Mouse (Mus musculus) thymus, postnatal 25 days (tissue): ENCODE results near the gene 1600002K03Rik.
"Not testable (repeated sequence)": the region's sequence is repeated elsewhere in the genome, so short reads cannot be mapped to it uniquely, and the experiment has no call there.

ENCODE experiments used
- DNase-seq: peaks from one replicate; pipeline ENCODE4 v3.0.0; 2022

1600002K03Rik gene

DNA sequence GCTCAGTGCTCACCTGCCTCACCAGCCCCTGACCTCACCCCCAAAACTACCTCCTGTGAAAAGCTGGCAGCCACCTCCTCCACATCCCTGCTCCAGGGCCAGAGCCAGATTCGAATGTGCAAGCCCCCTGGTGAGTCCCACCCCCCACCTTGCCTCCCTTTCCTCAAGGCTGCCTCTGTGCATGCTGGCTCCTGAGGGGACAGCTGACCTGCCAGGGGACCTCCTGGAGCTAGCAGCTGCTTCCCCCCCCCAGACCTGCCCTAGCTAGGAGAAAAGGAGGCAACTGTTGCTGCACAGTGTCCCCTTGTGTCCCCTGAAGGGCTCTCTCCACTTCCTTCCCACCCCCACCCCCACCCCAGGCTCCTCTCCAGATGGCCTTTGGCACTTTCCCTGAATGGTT, 17.5 kb upstream of the 1600002K03Rik start:
- no peak for DNase-seq

DNA sequence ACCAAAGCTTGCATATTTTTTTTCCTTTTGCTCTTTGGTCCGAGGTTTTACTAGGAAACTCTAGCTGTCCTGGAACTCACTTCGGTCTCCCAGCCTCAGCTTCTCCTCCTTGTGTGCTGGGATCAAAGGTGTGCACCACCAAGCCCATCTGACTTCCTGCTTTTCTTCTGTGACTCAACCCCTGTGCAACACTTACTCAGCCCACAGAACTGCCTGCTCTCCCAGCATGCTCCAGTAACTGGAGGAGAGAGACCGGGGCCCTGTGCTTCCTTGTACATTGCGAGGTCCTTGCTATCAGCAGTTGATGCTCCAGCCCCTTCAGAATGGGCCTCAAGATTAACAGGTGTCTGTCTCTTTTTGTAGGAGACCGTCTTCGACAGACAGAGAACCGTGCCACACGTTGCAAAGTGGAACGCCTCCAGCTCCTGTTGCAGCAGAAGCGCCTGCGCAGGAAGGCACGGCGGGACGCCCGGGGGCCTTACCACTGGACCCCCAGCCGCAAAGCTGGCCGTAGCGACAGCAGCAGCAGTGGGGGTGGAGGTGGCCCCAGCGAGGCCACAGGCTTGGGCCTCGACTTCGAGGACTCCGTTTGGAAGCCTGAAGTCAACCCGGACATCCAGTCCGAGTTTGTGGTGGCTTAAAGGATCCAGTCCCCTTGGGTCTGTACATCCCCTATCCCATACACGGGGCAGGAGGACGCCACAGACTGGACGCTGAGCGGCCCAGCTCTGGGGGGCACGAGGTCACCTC, 16.6 kb upstream of the 1600002K03Rik start:
- no peak for DNase-seq

DNA sequence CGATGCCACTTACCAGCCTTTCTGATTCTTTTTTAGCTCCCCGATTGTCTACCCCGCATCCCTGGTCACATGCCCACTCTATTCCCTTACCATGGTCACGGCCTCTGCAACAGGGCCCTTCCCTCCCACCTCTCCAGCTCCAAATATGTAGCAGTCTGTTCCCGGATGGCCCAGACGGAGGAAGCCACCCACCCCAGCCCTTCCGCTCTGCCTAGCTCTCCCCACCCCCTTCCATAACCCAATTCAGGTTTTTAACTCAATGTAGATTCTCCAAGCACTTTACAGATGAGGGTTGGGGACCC, 16.0 kb upstream of the 1600002K03Rik start:
- DNase-seq, result no peak

DNA sequence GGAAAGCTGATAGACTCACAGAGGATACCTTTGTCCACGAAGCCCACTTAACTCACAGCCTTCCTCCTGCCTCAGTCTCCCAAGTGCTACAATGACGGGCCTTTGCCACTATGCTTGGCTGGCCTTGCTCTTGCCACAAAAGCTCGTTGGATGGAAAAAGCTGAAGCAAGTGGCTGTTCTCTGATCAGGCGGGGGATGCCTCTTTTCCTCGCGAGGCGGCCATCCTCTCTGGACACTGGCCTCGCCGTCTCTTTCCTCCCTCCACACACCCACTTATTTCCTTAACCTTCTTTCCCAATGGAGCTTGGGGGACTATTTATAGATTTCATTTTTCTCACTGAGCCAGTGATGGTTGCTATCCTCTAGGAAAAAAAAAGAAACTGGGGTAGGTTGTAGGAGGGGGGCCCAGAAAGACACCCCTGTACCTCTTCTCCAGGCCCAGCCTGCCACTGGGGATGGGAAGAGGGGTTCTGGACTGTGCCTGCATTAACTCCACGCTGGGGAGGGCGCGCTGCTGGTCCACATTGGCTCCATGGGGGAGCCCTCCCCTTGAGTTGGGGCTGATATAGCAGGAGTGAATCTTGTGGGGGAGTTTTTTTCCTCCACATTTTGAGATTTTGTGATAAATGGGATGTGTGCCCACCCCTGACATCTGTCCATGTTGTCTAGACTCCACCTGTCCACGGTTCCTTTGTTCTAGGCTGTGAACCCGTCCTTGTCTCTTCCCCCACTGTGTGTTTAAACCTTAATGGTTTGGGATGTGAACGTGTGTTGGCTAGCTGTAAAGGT, 15.4 kb upstream of the 1600002K03Rik start:
- DNase-seq, result no peak

DNA sequence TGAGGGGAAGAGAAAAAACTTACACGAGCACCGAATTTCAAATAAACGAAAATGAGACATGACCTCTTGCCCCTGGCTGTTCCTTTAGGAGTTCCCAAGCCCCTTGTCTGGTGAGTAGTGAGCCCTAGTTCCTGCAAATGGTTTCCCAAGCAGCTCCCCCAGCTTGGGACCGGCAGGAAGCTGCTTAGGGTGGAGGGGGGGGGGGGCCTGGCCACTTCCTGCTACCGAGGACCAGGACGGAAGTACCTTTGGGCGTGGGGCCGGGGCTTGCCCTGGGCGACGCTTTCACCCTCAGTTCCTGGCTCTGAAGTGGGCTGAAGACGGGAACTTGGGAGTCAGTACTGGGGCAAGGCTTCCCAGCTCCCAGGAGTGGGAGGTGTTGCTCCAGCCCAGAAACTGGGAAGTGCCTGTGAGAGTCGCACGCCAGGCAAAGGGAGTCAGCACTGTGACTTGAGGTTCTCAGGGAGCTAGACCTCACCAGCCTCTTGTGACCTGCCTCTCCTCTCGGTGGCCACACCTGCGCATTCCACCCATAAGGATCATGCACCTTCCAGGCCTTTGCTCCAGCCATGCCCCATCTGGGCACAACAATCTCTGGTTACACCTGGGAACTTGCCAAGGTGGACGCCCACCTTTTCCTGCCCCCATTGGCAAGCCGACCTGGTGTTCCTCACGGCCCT, 14.3 kb upstream of the 1600002K03Rik start:
- peak; percentile 77 for DNase-seq

DNA sequence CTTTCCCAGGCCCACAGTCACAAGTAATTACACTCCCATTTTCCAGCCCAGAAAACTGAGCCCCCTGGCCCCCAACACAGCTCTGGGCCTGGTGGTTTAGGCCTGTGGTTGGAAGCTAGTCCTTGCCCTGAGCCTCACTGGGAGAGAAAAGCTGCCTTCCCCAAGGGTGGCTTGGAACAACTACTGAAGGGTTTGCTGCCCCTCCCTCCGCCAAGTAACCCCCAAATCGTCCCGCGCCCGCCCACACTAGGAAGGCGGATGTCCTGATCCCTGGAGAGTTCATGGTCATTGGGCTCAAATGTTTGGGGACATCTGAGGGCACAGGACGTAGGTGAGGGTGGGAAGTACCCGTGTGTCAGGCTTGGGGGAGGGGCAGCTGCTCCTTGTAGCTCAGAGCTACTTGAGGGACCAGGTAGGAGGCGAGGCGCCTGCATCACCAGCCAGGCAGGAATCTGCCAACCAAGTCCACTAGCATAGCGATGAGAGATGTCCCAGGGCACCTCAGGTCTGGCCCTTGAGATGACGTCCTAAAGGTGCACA, 13.7 kb upstream of the 1600002K03Rik start:
- peak; percentile 69 for DNase-seq

DNA sequence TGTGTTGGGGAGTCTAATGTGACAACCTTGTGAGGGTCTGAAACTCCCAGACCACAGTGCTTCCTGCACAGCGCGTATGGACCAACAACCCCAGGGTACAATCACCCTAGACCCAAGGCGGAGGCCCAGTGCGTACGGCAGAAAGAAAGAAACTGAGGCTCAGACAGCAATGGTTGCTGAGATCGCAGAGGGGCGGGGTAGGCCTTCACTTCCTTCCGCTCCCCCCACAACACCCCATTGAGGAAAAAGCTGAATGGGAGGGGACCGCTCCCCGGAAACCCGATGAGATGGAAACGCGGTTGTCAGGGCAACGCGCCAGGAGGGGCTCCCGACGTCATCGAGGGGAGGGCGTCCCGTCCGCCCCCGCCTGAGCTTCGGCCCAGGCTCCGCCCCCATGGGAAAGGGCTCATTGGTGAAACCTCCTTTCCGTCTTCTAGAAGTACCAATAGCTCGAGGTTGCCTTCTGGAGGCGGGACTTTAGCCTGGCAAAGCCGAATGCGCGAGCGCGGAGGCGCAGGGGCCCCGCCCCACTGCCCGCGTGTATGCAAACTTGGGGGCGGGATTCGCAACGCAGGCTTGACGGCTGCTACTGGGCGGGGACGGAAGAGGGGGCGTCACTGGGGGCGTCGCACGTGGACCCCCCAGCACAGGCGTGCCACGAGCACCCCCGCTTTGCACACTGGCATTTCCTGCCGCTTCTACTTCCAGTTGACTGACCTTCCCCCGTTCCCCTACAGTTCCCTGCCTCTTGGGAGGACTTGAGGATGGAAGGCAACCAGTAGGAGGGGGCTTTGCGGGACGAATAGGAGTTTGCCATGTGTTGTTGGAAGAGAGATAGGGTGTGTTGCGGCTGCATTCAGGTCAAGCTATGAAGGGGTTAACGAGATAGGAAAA, 12.9 kb upstream of the 1600002K03Rik start:
- DNase-seq, result peak; percentile 100

DNA sequence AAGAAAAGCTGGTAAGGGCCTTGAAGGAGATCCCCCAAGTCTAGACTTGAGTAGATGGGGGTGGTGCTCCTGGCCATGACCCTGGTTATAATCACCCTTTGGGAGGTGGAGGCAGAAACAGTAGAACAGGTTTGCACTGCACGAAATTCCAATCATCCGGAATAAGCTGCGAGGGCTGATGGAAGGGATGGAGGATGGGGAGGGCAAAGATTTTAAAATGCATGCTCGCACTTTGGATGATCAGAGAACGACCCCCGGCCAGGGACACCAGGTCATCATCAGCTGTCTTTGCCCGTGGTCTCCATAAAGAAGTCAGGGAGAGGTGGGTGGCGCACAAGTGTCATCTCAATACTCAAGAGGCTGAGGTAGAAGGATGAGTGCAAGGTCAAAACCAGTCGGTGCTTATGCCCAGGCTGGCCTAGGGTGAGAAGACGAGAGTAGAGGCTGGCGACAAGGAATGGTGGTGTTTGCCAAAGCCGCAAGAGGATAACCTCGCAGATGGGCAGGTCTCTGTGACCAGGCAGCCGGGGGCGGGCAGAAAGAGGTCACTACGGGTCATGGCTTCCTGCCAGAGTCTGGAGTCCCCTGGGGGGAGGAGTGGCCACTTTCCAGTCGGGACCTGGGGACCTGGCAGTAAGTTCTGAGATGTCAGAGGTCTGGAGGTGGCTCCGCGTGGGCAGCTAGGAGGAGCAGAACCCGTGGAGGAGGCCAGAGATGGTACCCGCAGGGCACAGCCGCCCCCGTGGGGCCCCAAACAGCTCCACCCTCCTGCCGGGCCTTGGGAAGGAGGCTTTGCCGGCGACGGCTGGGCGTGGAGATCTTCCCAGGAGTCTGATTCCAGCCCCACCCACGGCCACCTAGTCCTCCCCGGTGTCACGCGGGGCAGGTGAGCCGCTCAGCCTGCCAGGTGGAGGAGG, 12.0 kb upstream of the 1600002K03Rik start:
- peak; percentile 58 for DNase-seq

DNA sequence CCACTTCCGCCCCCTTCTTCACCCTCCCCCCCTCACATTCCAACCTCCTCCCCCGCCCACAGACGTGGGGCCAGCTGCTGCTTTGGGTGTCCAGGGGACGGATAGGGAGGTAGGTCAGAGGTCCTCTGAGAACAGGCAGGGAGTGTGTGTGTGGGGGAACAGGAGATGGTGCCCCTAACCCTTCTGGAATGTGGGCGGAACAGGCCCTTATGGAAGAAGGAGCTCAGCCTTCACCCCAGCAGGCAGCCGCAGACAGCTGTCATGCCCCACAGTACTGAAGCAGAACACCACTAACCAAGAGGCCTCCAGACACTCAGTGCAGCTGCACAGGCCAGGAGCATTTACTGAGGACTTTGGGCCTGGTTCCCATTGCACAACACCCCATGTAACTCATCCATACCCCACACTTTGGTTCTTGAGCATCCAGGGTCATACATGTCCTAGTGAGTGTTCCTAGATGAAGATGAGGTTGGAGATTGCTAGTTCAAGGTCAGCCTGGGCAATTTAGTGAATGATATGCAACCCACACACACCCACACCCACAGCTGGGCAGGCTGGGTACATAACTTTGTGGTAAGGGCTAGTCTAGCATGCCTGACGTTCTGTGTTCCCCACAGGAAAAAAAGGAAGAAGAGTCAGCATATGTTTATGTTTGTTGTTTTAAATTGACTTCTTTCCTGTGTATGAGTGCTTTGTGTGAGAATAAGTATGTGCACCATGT, 11.1 kb upstream of the 1600002K03Rik start:
- no peak for DNase-seq

DNA sequence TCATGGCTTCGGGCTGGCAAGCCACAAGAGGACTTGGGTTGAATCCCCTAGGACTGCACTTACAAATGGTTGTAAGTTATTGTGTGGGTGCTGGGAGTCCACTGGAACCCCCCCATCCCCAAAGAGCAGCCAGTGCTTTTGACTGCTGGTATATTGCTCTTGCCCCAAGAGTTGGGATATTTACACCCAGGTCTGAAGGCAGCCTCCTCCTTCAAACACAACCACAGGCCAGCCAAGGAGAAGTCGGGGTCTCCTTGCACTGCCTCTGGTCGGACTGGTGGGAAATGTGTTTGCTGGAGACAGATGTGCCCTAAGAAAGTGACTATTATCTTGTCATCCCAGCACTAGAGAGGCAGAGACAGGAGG, 10.5 kb upstream of the 1600002K03Rik start:
- DNase-seq, result no peak

DNA sequence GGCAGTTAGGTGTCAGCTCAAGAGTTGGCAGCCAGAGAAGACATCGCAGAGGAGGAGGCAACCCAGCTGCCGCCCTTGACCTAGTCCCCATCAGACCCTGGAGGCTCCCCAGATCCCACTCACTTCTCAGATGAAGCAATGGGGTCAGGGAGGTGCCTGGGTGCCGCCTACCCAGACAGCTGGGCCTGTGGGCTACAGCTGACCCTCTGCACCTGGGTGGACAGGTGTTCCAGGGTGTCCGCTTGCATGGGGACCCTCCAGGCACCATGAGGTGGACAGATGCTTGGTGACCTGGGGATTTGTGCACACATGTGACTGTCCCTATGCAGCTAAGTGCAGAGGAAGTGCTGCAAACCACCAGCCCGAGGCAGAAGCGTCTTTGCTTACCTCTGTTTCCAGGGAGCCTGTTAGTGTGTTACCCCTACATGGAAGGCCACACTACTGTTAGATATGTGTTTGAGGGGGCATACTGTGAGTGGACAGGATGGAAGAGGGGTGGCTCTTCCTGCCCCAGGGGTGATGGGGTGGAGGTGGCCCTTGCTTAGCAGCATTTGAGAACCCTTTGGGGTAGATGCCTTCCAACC, 9.9 kb upstream of the 1600002K03Rik start:
- no peak for DNase-seq

DNA sequence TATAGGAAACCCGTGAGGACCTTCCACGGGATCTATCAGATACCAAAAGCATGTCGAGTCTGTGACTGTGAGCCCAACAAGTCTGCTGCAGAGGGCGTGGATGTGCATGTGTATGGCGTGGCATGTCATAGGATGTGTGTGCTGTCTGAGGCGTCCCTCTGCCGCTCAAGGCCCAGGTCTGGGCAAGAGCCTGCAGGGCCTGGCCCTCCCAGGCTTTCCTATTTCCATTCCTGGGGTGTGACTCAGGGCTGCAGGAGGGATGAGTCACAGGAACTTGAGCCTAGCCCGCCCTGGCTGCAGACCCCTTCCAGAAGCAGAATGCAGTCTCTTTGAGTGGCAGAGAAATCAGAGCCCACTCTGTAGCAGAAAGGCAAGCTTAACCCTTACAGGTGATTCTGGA, 9.0 kb upstream of the 1600002K03Rik start:
- DNase-seq, result no peak

DNA sequence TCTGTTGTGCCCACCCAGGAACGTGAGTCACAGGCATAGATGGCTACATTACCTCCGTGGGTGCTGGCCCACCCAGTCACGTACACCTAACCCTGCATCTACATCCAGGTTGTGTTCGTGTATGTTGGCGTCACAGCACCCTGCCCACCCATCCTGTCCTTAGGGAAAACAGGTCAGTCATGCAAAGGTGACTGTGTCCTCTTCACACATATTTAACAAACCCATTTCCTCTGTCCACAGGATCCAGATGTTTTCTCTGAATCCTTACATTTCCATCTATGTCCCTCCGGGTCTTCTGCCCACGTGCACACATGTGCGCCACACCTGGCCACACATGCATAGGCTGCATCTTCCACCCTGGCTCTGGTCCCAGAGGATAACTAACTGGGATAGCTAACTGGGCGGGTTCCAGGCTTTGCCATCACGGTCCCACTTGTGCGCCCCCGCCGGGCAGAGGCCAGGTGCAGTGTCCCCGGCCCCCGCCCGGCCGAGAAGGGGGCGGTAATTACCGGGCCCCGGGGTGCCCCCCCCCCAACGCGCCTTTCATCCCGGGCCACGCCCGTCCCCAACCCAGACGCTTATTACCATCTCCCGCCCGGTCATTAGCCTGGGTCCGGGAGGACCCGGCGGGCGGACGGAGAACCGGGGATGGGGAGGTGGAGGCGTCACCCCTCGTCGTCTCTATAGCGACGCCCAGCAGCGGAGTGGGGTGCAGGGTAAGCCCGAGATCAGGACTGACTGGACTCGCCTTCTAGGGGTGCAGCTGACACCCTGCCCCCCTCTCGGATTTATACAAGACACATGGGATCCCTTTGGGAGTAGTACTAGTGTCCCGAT, 8.4 kb upstream of the 1600002K03Rik start:
- DNase-seq, result no peak

DNA sequence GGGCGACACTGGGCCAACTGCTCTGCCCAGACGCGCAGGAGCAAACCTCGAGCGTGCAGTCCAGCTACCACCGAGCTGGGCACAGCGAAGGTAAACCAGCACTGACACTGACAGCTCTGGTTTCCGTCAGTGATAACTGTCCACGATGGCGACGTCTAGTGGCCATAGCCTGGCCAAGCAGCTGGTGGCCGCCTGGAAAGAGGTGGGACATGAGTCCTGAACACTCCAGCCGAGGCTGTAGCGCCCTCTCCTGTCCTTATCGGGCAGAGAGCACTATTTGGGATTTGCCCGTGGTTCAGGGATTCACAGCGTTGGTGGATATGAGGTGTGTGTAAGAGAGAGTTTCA, 7.8 kb upstream of the 1600002K03Rik start:
- DNase-seq, result peak; percentile 92

DNA sequence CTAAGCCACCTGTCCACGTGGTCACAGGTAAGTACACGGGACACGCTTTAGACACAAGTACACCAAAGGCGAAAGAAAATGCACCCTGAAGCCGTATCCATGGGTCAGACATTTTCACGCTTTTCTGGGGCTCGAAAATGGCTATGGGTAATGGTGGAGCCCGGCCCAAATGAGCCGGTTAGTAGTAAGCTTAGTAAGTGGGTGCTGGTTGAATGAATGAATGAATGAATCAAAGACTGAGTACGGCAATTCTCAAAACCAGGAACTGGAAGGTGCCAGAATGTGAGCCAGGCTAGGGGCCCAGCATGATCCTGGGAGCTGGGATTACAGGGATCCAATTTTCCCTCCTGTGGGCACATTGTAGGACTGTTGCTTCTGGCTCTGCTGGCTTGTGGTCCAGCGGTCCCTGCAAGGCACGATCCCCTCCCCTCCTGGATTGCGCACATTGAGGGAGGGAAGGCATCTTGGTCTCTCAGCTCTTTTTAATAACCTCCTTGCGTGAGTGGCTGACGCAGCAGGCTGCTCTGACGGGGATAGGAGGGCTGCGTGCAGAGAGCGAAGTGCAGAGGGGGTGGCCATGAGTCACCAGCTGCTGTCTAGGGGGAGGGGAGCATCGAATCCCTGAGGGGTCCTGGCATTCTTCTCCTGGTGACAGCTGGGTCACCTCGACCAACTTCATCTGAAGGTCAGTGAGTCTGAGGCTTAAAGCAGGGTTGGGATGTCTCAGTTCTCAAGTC, 7.2 kb upstream of the 1600002K03Rik start, which contains the start of gene Cirbp:
Gene Cirbp, plus strand, starts transcription at position 594 of the 737 bp plus-strand sequence.
- peak; percentile 14 for DNase-seq

DNA sequence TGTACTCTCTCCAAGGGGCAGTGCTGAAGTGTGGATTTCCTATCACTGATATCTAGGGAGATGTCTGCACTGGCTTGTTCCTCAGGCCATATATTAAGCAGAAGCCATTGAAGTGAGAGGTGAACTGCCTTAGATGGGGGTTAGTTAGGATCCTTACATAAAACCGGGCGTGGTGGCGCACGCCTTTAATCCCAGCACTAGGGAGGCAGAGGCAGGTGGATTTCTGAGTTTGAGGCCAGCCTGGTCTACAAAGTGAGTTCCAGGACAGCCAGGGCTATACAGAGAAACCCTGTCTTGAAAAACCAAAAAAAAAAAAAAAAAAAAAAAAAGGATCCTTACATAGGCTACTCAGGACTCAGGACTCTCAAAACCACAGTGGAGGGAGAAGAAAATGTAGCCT, 6.6 kb upstream of the 1600002K03Rik start:
- DNase-seq, result not testable (repeated sequence)

DNA sequence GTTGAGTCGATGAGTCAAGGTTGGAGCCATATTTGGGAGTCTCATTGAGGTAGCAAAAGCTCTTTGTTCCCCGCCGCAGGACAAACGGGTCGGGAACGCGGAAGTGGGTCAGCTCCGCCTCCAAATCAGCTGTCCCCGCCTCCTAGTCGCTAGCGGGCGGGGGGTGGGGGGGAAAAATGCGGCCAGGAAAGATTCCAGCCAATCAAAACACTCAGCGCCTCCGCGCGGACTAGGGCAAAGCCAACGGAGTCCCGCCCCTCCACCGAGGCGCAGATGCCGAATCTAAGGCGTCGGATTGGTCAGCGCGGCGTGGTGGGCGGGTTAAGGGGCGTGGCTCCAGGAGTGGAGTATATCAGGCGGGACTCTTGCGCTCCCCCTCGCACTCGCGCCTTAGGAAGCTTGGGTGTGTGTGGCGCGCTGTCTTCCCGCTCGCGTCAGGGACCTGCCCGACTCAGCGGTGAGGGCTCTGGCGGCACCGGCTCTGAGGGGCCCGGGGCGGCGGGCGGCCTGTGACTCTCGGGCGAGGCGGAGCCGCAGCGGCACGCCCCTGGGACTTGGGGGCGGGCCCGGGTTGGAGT, 5.2 kb upstream of the 1600002K03Rik start:
- DNase-seq, result peak; percentile 99

DNA sequence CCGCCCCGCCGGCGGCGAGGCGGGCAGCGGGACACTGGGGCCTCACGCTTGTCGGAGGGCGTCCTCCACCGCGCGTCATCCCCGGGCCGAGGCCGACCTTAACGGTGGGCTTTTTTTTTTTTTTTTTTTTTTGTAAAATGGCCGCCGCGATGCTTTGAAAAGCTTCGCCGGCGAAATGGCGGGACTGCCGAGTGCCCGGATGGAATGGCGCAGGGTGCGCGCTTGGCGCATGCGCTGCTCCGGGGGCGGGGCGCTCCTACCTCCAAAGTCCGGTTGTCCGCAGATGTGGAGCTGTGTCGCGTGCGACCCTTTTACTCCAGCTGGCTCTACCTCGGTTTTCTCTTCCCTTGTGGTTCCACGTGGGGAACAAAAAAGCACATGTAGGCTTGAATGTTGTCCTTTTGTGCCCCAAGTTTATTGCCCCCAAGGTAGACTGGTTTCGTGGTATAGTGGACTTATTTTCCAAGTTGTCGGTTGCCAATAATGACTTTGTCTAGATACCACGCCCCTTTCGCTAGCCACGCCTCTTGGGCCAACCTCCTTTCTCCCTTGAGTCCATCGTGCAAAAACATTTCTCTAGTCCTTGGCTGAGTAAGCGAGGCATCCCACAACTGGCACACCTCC, 4.6 kb upstream of the 1600002K03Rik start:
- DNase-seq, result peak; percentile 86
